Comparison of ENCODE assay signal across 8 mouse cellular contexts in genomic region chr3:100921825-100922505, GRCm38 (mm10). TPM values are rescaled to one million over a fixed set of nuclear protein-coding genes. Genes with fewer than 3 reads are reported as not detected.
DNase-seq lines count a peak whose midpoint lies in the region; ATAC-seq lines count a peak whose summit lies in the region.

TSS of gene Trim45 (plus strand) at chr3:100922202.

- peak within 1 kb of the TSS; percentile 78 for H3K9ac ChIP-seq in hindbrain, embryonic 12.5 days

- no peaks in the 10 kb centered on the region for H3K9me3 ChIP-seq in hindbrain, embryonic 12.5 days (replicated peaks)

- H3K4me3 ChIP-seq in hindbrain, embryonic 12.5 days = peak within 1 kb of the TSS; percentile 62

- peak; percentile 99 for ATAC-seq in hindbrain, embryonic 12.5 days (ENCODE audit: low FRiP score)

- no peaks in the 10 kb centered on the region for H3K27me3 ChIP-seq in hindbrain, embryonic 12.5 days

- peak within 1 kb of the TSS; percentile 81 for H3K27ac ChIP-seq in hindbrain, embryonic 12.5 days

- DNase-seq in NIH3T3 (ENCODE audit: low read depth) = peak; percentile 100
- DNase-seq in cerebellum, postnatal 10 days = peak; percentile 98 to 99
- peak; percentile 99 to 100 for DNase-seq in frontal cortex, postnatal 10 days (ENCODE audit: low spot score in 2 of 2)
- peak; percentile 99 to 100 for DNase-seq in layer of hippocampus, postnatal 14 days (ENCODE audit: low spot score in 2 of 2)
- DNase-seq in lung, postnatal 14 days = peak; percentile 97
- peak; percentile 99 for DNase-seq in retina, adult 2 months (ENCODE audit: low read depth, low spot score)
- DNase-seq in thymus, postnatal 36 days = peak; percentile 93 to 98

- peaks cover 12% of the 10 kb centered on the region for H3K36me3 ChIP-seq in hindbrain, embryonic 12.5 days

- peak within 1 kb of the TSS; percentile 67 for H3K4me2 ChIP-seq in hindbrain, embryonic 12.5 days (replicated peaks)

- under 1% methylated on average over 39 of the region's 39 CpGs for WGBS in hindbrain, embryonic 12.5 days

- peaks cover 39% of the 10 kb centered on the region for H3K4me1 ChIP-seq in hindbrain, embryonic 12.5 days

RNA-seq across cellular contexts. Expression of gene Trim45, which starts in this region (rescaled TPM):
- polyA plus RNA-seq in hindbrain, embryonic 12.5 days (2016; fragmentation: Nextera tagmentation; extraction: Ambion mirVana) = 6.6 and 7.8 TPM in 2 replicates
- total RNA-seq in layer of hippocampus, postnatal 14 days (2021) = 1 to 10 TPM; 8.1 to 9.8 TPM

Comparison
In these comparisons a context has a peak if more than half of its experiments do, and no peak if none do; other contexts are left out.
1. Peak in every context shown above with its lines: DNase-seq, ATAC-seq, H3K4me3 ChIP-seq and H3K27ac ChIP-seq.